Mouse (Mus musculus) embryo, embryonic 10 days (tissue): ENCODE data around the gene Dguok.

Experiments
- DNase-seq: peaks from one replicate; pipeline ENCODE4 v3.0.0-alpha.2; 2015; ENCODE audit warnings: low spot score

Gene Dguok

GRCm38 (mm10) chr6:83506258-83507167 lies at the start of gene Dguok:
Dguok (minus strand) TSS chr6:83506969.
- DNase-seq: peak; percentile 100

- no peak for DNase-seq
Measured at GRCm38 (mm10) chr6:83555972-83556371, 49.2 kb upstream of the Dguok start.

GRCm38 (mm10) chr6:83548346-83548745 lies 41.6 kb upstream of the Dguok start:
- DNase-seq: peak; percentile 31

GRCm38 (mm10) chr6:83545778-83546177 lies 39.0 kb upstream of the Dguok start:
- no peak for DNase-seq

GRCm38 (mm10) chr6:83541756-83542456 lies 35.1 kb upstream of the Dguok start:
- DNase-seq: no peak

GRCm38 (mm10) chr6:83540017-83540416 lies 33.2 kb upstream of the Dguok start:
- no peak for DNase-seq

- no peak for DNase-seq
Measured at GRCm38 (mm10) chr6:83536795-83537059, 30.0 kb upstream of the Dguok start.

GRCm38 (mm10) chr6:83536028-83536794 lies 29.4 kb upstream of the Dguok start, which contains the start of gene Actg2:
Actg2 (minus strand) TSS chr6:83536265.
- DNase-seq: peak; percentile 12

GRCm38 (mm10) chr6:83532608-83533007 lies 25.8 kb upstream of the Dguok start:
- no peak for DNase-seq

GRCm38 (mm10) chr6:83523194-83523593 lies 16.4 kb upstream of the Dguok start:
- DNase-seq: no peak

GRCm38 (mm10) chr6:83521784-83522183 lies 15.0 kb upstream of the Dguok start:
- no peak for DNase-seq

- no peak for DNase-seq
Measured at GRCm38 (mm10) chr6:83518637-83519036, 11.9 kb upstream of the Dguok start.

GRCm38 (mm10) chr6:83515172-83515571 lies 8.4 kb upstream of the Dguok start:
- DNase-seq: no peak

- peak; percentile 82 for DNase-seq
Measured at GRCm38 (mm10) chr6:83512495-83512894, 5.7 kb upstream of the Dguok start.

- no peak for DNase-seq
Measured at GRCm38 (mm10) chr6:83510210-83510609, 3.4 kb upstream of the Dguok start.

GRCm38 (mm10) chr6:83509442-83509841 lies 2.7 kb upstream of the Dguok start:
- no peak for DNase-seq

- DNase-seq: no peak
Measured at GRCm38 (mm10) chr6:83507168-83507546, 388 bp upstream of the Dguok start.

GRCm38 (mm10) chr6:83505554-83505953 lies 1.2 kb downstream of the Dguok start:
- DNase-seq: no peak

GRCm38 (mm10) chr6:83503361-83503760 lies 3.4 kb downstream of the Dguok start:
- no peak for DNase-seq

- DNase-seq: no peak
Measured at GRCm38 (mm10) chr6:83502656-83503055, 4.1 kb downstream of the Dguok start.

GRCm38 (mm10) chr6:83501524-83502310 lies 5.1 kb downstream of the Dguok start:
- no peak for DNase-seq

GRCm38 (mm10) chr6:83500462-83500861 lies 6.3 kb downstream of the Dguok start:
- no peak for DNase-seq
